Mouse (Mus musculus) heart, postnatal 0 days (tissue): Measurements from ENCODE around the gene Lin9. TPM values are rescaled to one million over a fixed set of nuclear protein-coding genes. Genes with fewer than 3 reads are reported as not detected.

ENCODE experiments used
- ATAC-seq: fragments of 200-750 bp; cut with Nextera tagmentation; 2 replicates; pipeline ENCODE4 v1.8.0; 2017; ENCODE audit warnings: low read depth, moderate number of reproducible peaks, moderate library complexity; ENCODE audit not compliant: insufficient read depth
- DNase-seq: peaks from one replicate; pipeline ENCODE4 v3.0.0-alpha.2; 2016; ENCODE audit warnings: low spot score
- H3K27ac ChIP-seq: fragments of 300-500 bp; sonication (generic); 2 replicates; pipeline ENCODE4 v1.5.1; 2014; ENCODE audit warnings: low read depth, mild to moderate bottlenecking
- H3K27me3 ChIP-seq: fragments of 300-500 bp; sonication (generic); 2 replicates; pipeline ENCODE4 v1.6.1; 2014; ENCODE audit warnings: low read length, mixed read lengths; ENCODE audit not compliant: control insufficient read depth, insufficient read depth
- H3K36me3 ChIP-seq: fragments of 300-500 bp; sonication (generic); replicated peaks from 2 replicates; pipeline ENCODE4 v1.6.1; 2014; ENCODE audit warnings: low read length, mixed read lengths; ENCODE audit not compliant: control insufficient read depth, insufficient read depth
- H3K4me1 ChIP-seq: fragments of 300-500 bp; sonication (generic); 2 replicates; pipeline ENCODE4 v1.6.1; 2014; ENCODE audit warnings: antibody characterized with exemption; ENCODE audit not compliant: control insufficient read depth, insufficient read depth
- H3K4me2 ChIP-seq: fragments of 300-500 bp; sonication (generic); 2 replicates; pipeline ENCODE4 v1.6.1; 2014; ENCODE audit warnings: low read depth, mild to moderate bottlenecking, low read length, moderate library complexity
- H3K4me3 ChIP-seq: fragments of 300-500 bp; sonication (generic); 2 replicates; pipeline ENCODE4 v1.5.1; 2014; ENCODE audit warnings: low read depth, low read length
- H3K9ac ChIP-seq: fragments of 300-500 bp; sonication (generic); replicated peaks from 2 replicates; pipeline ENCODE4 v1.6.1; 2014; ENCODE audit warnings: low read depth, low read length, mixed read lengths
- H3K9me3 ChIP-seq: fragments of 300-500 bp; sonication (generic); replicated peaks from 2 replicates; pipeline ENCODE4 v1.6.1; 2016; ENCODE audit warnings: low read length; ENCODE audit not compliant: control insufficient read depth
- CTCF ChIP-seq: IDR thresholded peaks from 2 replicates; pipeline ENCODE4 v1.5.1; 2016; ENCODE audit warnings: antibody characterized with exemption, control low read depth, low read depth
- EP300 ChIP-seq: IDR thresholded peaks from 2 replicates; pipeline ENCODE4 v1.6.1; 2016; ENCODE audit warnings: antibody characterized with exemption, low read depth
- WGBS: fragments of 180-500 bp; shearing (Covaris S2); extraction: QIAGEN DNeasy Blood & Tissue Kit; methylation state at CpG from one replicate; pipeline ENCODE4 v1.1.7; 2014; 5-methylcytosine and 5-hydroxymethylcytosine counted together
- polyA plus RNA-seq: library from polyadenylated mRNA; unstranded; fragments of >200 nt; fragmentation: Nextera tagmentation; extraction: Ambion mirVana; gene quantifications from 2 replicates; pipeline ENCODE4 v1.2.1, GENCODE M21; 2015
- total RNA-seq: library from RNA; depleted of rRNA; stranded (reverse); fragments of >200 nt; gene quantifications from 2 replicates; pipeline ENCODE4 v1.2.3, GENCODE M21; 2014; ENCODE audit warnings: low replicate concordance

Gene Lin9
- total and polyA plus RNA-seq, 2 experiments from 2014 or later: 5.8 to 17.7 TPM

- Histone ChIP-seq H3K4me3 (peak overlapping the region; percentile 99), H3K4me2 (peak overlapping the region; percentile 93), H3K36me3 (no peaks in the 10 kb centered on the region), H3K4me1 (peaks cover 7% of the 10 kb centered on the region; the same call in 1 of the 2 replicates), H3K9ac (peak overlapping the region; percentile 93; the same call in 1 of the 2 replicates), H3K27me3 (no peaks in the 10 kb centered on the region), H3K9me3 (no peaks in the 10 kb centered on the region), H3K27ac (no peak overlapping the region)
- ATAC-seq (no peak), DNase-seq (no peak)
- WGBS: 76% methylated on average over 8 of the region's 8 CpGs
- TF ChIP-seq CTCF: no peak
- TF ChIP-seq EP300: no peak
Observed at GRCm38 (mm10) chr1:180642228-180642564, 1.2 kb downstream of the Lin9 start.

DNA sequence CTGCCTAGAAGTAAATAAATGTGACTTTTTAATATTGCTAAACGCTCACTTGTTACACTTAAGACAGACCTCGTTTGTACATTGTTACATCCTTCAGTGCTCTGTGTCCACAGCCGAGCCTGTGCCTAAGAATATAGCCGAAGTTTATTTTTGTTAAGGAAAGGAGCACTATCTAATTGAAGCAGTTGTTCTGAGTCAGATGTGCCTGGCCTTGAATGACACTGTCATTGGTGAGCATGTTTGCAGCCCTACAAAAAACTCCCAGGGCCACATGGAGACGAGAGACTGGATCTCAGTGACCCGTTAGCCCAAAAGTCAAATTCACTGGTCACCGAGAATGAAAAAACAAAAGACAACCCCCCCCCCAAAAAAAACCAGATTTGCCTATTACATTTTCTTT is 50.3 kb downstream of the Lin9 start:
- H3K9me3 ChIP-seq: no peaks in the 10 kb centered on the region
- no peak for TF ChIP-seq EP300
- TF ChIP-seq CTCF: no peak
- 80% methylated on average over 7 of the region's 7 CpGs for WGBS
- H3K9ac ChIP-seq: no peak overlapping the region
- DNase-seq (no peak), ATAC-seq (no peak)
- H3K27me3 ChIP-seq: peaks cover 19% of the 10 kb centered on the region
- H3K27ac ChIP-seq: no peak overlapping the region
- no peaks in the 10 kb centered on the region for H3K4me1 ChIP-seq
- H3K4me3 ChIP-seq: no peak overlapping the region
- H3K36me3 ChIP-seq: peaks cover 46% of the 10 kb centered on the region
- no peak overlapping the region for H3K4me2 ChIP-seq

GRCm38 (mm10) chr1:180696626-180697352 is 55.8 kb downstream of the Lin9 start, which contains the start of gene Mixl1:
Mixl1 (minus strand) TSS chr1:180697034.
- H3K27me3 ChIP-seq: peaks cover 39% of the 10 kb centered on the region
- peak within 1 kb of the TSS; percentile 49 for H3K4me3 ChIP-seq
- no peaks in the 10 kb centered on the region for H3K9me3 ChIP-seq
- ATAC-seq (no peak), DNase-seq (no peak)
- H3K4me2 ChIP-seq: peak within 1 kb of the TSS; percentile 65
- no peak within 1 kb of the TSS for H3K9ac ChIP-seq
- no peak within 1 kb of the TSS for H3K27ac ChIP-seq
- 0 out of 2 replicates have a peak, but pooled peaks cover 7% of the 10 kb centered on the region for H3K4me1 ChIP-seq
- WGBS: under 1% methylated on average over 70 of the region's 79 CpGs
- peaks cover 9% of the 10 kb centered on the region; the same call in 1 of the 2 replicates for H3K36me3 ChIP-seq
- no peak for TF ChIP-seq CTCF
- no peak for TF ChIP-seq EP300

GRCm38 (mm10) chr1:180698063-180698462 is 57.1 kb downstream of the Lin9 start:
- H3K36me3 ChIP-seq: no peaks in the 10 kb centered on the region
- H3K9ac ChIP-seq: no peak overlapping the region
- TF ChIP-seq EP300 (no peak), CTCF (no peak)
- H3K27me3 ChIP-seq: peaks cover 39% of the 10 kb centered on the region
- WGBS: 70% methylated on average over 5 of the region's 5 CpGs
- no peak for DNase-seq
- no peak for ATAC-seq
- H3K4me2 ChIP-seq: no peak overlapping the region
- H3K4me3 ChIP-seq: no peak overlapping the region
- H3K4me1 ChIP-seq: 0 out of 2 replicates have a peak, but pooled peaks cover 7% of the 10 kb centered on the region
- no peak overlapping the region for H3K27ac ChIP-seq
- H3K9me3 ChIP-seq: no peaks in the 10 kb centered on the region

DNA sequence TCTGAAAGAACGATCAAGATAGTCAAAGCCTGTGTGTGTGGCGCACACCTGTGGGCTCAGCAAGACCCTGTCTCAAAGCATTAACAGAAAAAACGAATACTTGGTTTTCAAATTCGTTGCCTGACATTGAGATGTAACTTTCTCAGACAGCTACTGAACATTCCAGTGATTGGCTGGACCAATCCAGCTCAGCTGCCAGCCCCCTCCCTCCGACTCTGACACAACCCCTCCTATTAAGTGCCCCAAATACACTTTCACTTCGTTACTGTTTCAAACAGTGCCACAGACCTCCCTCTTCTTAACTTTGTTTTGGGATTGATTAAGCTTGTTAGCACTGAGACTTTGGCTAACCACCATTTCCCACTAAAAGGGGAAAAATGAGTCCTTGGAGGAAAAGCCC is 62.5 kb downstream of the Lin9 start:
- Histone ChIP-seq H3K4me3 (peak overlapping the region; percentile 35), H3K36me3 (no peaks in the 10 kb centered on the region), H3K4me1 (no peaks in the 10 kb centered on the region), H3K27ac (peak overlapping the region; percentile 36; the same call in 1 of the 2 replicates), H3K9ac (no peak overlapping the region), H3K4me2 (peak overlapping the region; percentile 57), H3K27me3 (no peaks in the 10 kb centered on the region), H3K9me3 (no peaks in the 10 kb centered on the region)
- DNase-seq (peak; percentile 38), ATAC-seq (peak; percentile 47; the same call in 1 of the 2 replicates)
- TF ChIP-seq EP300: no peak
- TF ChIP-seq CTCF: no peak
- 25% methylated on average over 6 of the region's 6 CpGs for WGBS
